Mouse (Mus musculus) CD4-positive, CD25-positive, alpha-beta regulatory T cell, adult 4 months (primary cell): Measurements from ENCODE around the gene Cbfa2t3. TPM values are rescaled to one million over a fixed set of nuclear protein-coding genes. Genes with fewer than 3 reads are reported as not detected.

Experiments
- ATAC-seq: one replicate; pipeline ENCODE4 v1.8.0; 2017
- polyA plus RNA-seq, 2 experiments: library from polyadenylated mRNA; unstranded; fragments of 100-300 nt; shearing (Covaris generic); gene quantifications; one replicate each; pipeline ENCODE4 v1.2.1; 2017

Cbfa2t3 gene
- polyA plus RNA-seq, 2 experiments from 2014 or later, result 0.25 TPM; not detected in 1

GRCm38 (mm10) chr8:122686879-122687278 is 12.0 kb downstream of the Cbfa2t3 start:
- ATAC-seq, result no peak

GRCm38 (mm10) chr8:122685097-122685861 is 13.6 kb downstream of the Cbfa2t3 start:
- no peak for ATAC-seq

- no peak for ATAC-seq
Observed at GRCm38 (mm10) chr8:122682820-122683219, 16.1 kb downstream of the Cbfa2t3 start.

GRCm38 (mm10) chr8:122680171-122680570 is 18.7 kb downstream of the Cbfa2t3 start:
- no peak for ATAC-seq

- no peak for ATAC-seq
Observed at GRCm38 (mm10) chr8:122679325-122679920, 19.5 kb downstream of the Cbfa2t3 start.

- no peak for ATAC-seq
Observed at GRCm38 (mm10) chr8:122678896-122679210, 20.1 kb downstream of the Cbfa2t3 start.

- ATAC-seq, result peak; percentile 54
Observed at GRCm38 (mm10) chr8:122678061-122678895, 20.6 kb downstream of the Cbfa2t3 start.

GRCm38 (mm10) chr8:122677481-122678021 is 21.4 kb downstream of the Cbfa2t3 start:
- ATAC-seq, result no peak

- ATAC-seq, result no peak
Observed at GRCm38 (mm10) chr8:122676621-122677480, 22.1 kb downstream of the Cbfa2t3 start.

- no peak for ATAC-seq
Observed at GRCm38 (mm10) chr8:122675596-122676420, 23.1 kb downstream of the Cbfa2t3 start.

GRCm38 (mm10) chr8:122674999-122675398 is 23.9 kb downstream of the Cbfa2t3 start:
- ATAC-seq, result no peak

- no peak for ATAC-seq
Observed at GRCm38 (mm10) chr8:122673989-122674388, 24.9 kb downstream of the Cbfa2t3 start.

GRCm38 (mm10) chr8:122671894-122672293 is 27.0 kb downstream of the Cbfa2t3 start:
- no peak for ATAC-seq

- ATAC-seq, result no peak
Observed at GRCm38 (mm10) chr8:122670718-122671117, 28.2 kb downstream of the Cbfa2t3 start.

GRCm38 (mm10) chr8:122670001-122670400 is 28.9 kb downstream of the Cbfa2t3 start:
- no peak for ATAC-seq

GRCm38 (mm10) chr8:122669370-122669769 is 29.5 kb downstream of the Cbfa2t3 start:
- no peak for ATAC-seq

GRCm38 (mm10) chr8:122667854-122668253 is 31.1 kb downstream of the Cbfa2t3 start:
- ATAC-seq, result no peak

- peak; percentile 53 for ATAC-seq
Observed at GRCm38 (mm10) chr8:122666827-122667226, 32.1 kb downstream of the Cbfa2t3 start.

GRCm38 (mm10) chr8:122666338-122666764 is 32.6 kb downstream of the Cbfa2t3 start:
- ATAC-seq, result no peak

- ATAC-seq, result no peak
Observed at GRCm38 (mm10) chr8:122665667-122666316, 33.1 kb downstream of the Cbfa2t3 start.

GRCm38 (mm10) chr8:122665221-122665620 is 33.7 kb downstream of the Cbfa2t3 start:
- no peak for ATAC-seq
